39 mouse cellular contexts compared by ENCODE assay signal in the genomic region with DNA sequence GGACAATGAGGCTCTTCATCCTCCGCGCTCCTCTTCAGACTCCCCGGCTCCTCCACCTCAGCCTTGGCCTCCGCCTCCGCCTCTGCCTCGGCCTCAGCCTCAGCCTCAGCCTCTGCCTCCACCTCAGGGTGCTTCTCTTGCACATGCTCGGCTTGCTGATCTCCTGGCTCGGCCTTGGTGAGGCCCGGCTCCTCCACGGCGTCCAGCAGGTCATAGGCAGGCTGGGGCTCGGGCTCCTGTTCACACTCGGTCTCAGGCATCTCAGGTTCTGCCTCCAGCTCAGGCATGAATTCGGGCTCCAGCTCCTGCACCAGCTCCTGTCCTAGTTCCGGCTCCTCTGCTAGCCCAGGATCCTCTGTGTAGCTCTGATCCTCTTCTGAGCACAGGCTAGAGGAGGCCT. TPM values are rescaled to one million over a fixed set of nuclear protein-coding genes. Genes with fewer than 3 reads are reported as not detected.
A peak's percentile ranks its signal among the peaks of the same experiment; 100 is the strongest.
DNase-seq lines count a peak whose midpoint lies in the region; ATAC-seq lines count a peak whose summit lies in the region.
"Had no signal": no experiment of that assay in that cellular context is flagged by ENCODE, and none has a peak within 500 bp of the region (broad histone marks: within the 10 kb centered on the region; RNA-seq: fewer than 3 reads in every experiment).

No protein-coding gene starts in this region.

- no peaks in the 10 kb centered on the region for H3K36me3 ChIP-seq in embryonic facial prominence, embryonic 12.5 days
- no peaks in the 10 kb centered on the region for H3K36me3 ChIP-seq in embryonic facial prominence, embryonic 10.5 days (replicated peaks)
- H3K36me3 ChIP-seq in limb, embryonic 10.5 days, result no peaks in the 10 kb centered on the region
- H3K36me3 ChIP-seq: forebrain, embryonic 12.5 days; midbrain, embryonic 13.5 days; neural tube, embryonic 13.5 days had no signal

- no peaks in the 10 kb centered on the region for H3K9me3 ChIP-seq in embryonic facial prominence, embryonic 12.5 days
- peaks cover 4% of the 10 kb centered on the region; the same call in 1 of the 2 replicates for H3K9me3 ChIP-seq in embryonic facial prominence, embryonic 10.5 days
- H3K9me3 ChIP-seq in limb, embryonic 10.5 days (replicated peaks), result no peaks in the 10 kb centered on the region
- H3K9me3 ChIP-seq: forebrain, embryonic 12.5 days; midbrain, embryonic 13.5 days; neural tube, embryonic 13.5 days had no signal

- WGBS in embryonic facial prominence, embryonic 12.5 days, result 95% methylated on average over 15 of the region's 15 CpGs
- WGBS in embryonic facial prominence, embryonic 10.5 days, result 91% methylated on average over 15 of the region's 15 CpGs
- WGBS in limb, embryonic 10.5 days, result 96% methylated on average over 15 of the region's 15 CpGs

- no peak overlapping the region for H3K4me3 ChIP-seq in embryonic facial prominence, embryonic 12.5 days
- H3K4me3 ChIP-seq in embryonic facial prominence, embryonic 10.5 days, result no peak overlapping the region
- H3K4me3 ChIP-seq in limb, embryonic 10.5 days, result no peak overlapping the region
- H3K4me3 ChIP-seq: erythroblast, embryonic 14.5 days; forebrain, embryonic 12.5 days; left cerebral cortex, adult 2 months; midbrain, embryonic 13.5 days; neural tube, embryonic 13.5 days had no signal

- H3K9ac ChIP-seq in embryonic facial prominence, embryonic 12.5 days, result no peak overlapping the region
- H3K9ac ChIP-seq: forebrain, embryonic 12.5 days; hindbrain, embryonic 14.5 days; liver, embryonic 14.5 days; midbrain, embryonic 13.5 days; neural tube, embryonic 13.5 days had no signal

- ATAC-seq in embryonic facial prominence, embryonic 12.5 days (ENCODE audit: insufficient number of reproducible peaks, insufficient read depth, low FRiP score, low TSS enrichment), result 0 out of 2 replicates have a peak, but pooled peaks have one; percentile 22
- ATAC-seq in granulocyte monocyte progenitor cell, adult 5-6 weeks (replicated peaks; ENCODE audit: poor library complexity, severe bottlenecking), result no peak
- ATAC-seq: inflammation-experienced regulatory T-cells, adult 6 months; midbrain, embryonic 13.5 days had no signal

- no peak for DNase-seq in embryonic facial prominence, embryonic 10.5 days (ENCODE audit: low spot score)
- DNase-seq in thymus, postnatal 25 days, result peak; percentile 1
- DNase-seq in thymus, adult 18-20 months, result no peak
- no peak for DNase-seq in limb, embryonic 10.5 days (ENCODE audit: low spot score)
- DNase-seq in right cerebral cortex, postnatal 10 days (ENCODE audit: low spot score in 2 of 2), result no peak
- DNase-seq in embryo, embryonic 9.5 days (ENCODE audit: extremely low spot score), result no peak
- DNase-seq: adrenal gland, adult 8-10 months; cerebellum, adult 9-10 months; cerebellum, postnatal 36 days; gastrocnemius, postnatal 14 days; heart, postnatal 4 days; kidney, adult 11 months; lung, adult 2 months; lung, postnatal 10 days; right cerebral cortex, postnatal 25 days had no signal

- no peak overlapping the region for H3K4me2 ChIP-seq in embryonic facial prominence, embryonic 12.5 days (replicated peaks)
- H3K4me2 ChIP-seq: forebrain, embryonic 12.5 days; heart, embryonic 11.5 days; hindbrain, embryonic 14.5 days; midbrain, embryonic 13.5 days; neural tube, embryonic 13.5 days had no signal

- H3K4me1 ChIP-seq in embryonic facial prominence, embryonic 12.5 days, result no peaks in the 10 kb centered on the region
- no peaks in the 10 kb centered on the region for H3K4me1 ChIP-seq in embryonic facial prominence, embryonic 10.5 days
- no peaks in the 10 kb centered on the region for H3K4me1 ChIP-seq in limb, embryonic 10.5 days
- H3K4me1 ChIP-seq: forebrain, embryonic 12.5 days; midbrain, embryonic 13.5 days; neural tube, embryonic 13.5 days had no signal

- H3K27me3 ChIP-seq in embryonic facial prominence, embryonic 12.5 days, result no peaks in the 10 kb centered on the region
- H3K27me3 ChIP-seq in embryonic facial prominence, embryonic 10.5 days (replicated peaks; ENCODE audit: low read depth, poor library complexity, severe bottlenecking), result no peaks in the 10 kb centered on the region
- H3K27me3 ChIP-seq in limb, embryonic 10.5 days (ENCODE audit: low read depth, poor library complexity, severe bottlenecking), result no peaks in the 10 kb centered on the region
- H3K27me3 ChIP-seq: CH12.LX; forebrain, embryonic 12.5 days; midbrain, embryonic 13.5 days; neural tube, embryonic 13.5 days had no signal

- H3K27ac ChIP-seq in embryonic facial prominence, embryonic 12.5 days, result no peak overlapping the region
- no peak overlapping the region for H3K27ac ChIP-seq in embryonic facial prominence, embryonic 10.5 days (replicated peaks)
- peak overlapping the region; percentile 63; the same call in 1 of the 2 replicates for H3K27ac ChIP-seq in limb, embryonic 10.5 days
- H3K27ac ChIP-seq: forebrain, embryonic 12.5 days; hindbrain, embryonic 14.5 days; left cerebral cortex, adult 2 months; liver, embryonic 14.5 days; macrophage; midbrain, embryonic 13.5 days; neural tube, embryonic 13.5 days had no signal

RNA-seq across cellular contexts. Expression of gene Hdgfl1, which starts 0.5 kb away (rescaled TPM):
- polyA plus RNA-seq in embryonic facial prominence, embryonic 12.5 days (2016; fragmentation: Nextera tagmentation; extraction: Ambion mirVana), result not detected in 2 replicates
- polyA plus RNA-seq in embryonic facial prominence, embryonic 10.5 days (2016; fragmentation: Nextera tagmentation; extraction: Ambion mirVana), result not detected in 2 replicates
- polyA plus RNA-seq in limb, embryonic 10.5 days (2016; fragmentation: Nextera tagmentation; extraction: Ambion mirVana), result not detected in 2 replicates
- total RNA-seq in granulocyte monocyte progenitor cell, adult 5-6 weeks (2014; fragmentation: Nextera tagmentation), result not detected in 2 replicates
- not detected in 2 replicates for total RNA-seq in granulocyte monocyte progenitor cell, adult 5-6 weeks (2017)
- total RNA-seq: adrenal gland, adult 8-10 months; adrenal gland, postnatal 4 days; CH12.LX; gastrocnemius, postnatal 14 days; heart, postnatal 4 days; layer of hippocampus, adult 18-20 months; layer of hippocampus, postnatal 14 days; left cerebral cortex, adult 2 months; left cerebral cortex, postnatal 36 days; megakaryocyte-erythroid progenitor cell, adult 5-6 weeks had no signal
- polyA plus RNA-seq: C2C12; embryonic facial prominence, embryonic 14.5 days; erythroblast, embryonic 14.5 days; forebrain, embryonic 12.5 days; heart, embryonic 11.5 days; heart, embryonic 16.5 days; hindbrain, embryonic 14.5 days; inflammation-experienced regulatory T-cells, adult 6 months; kidney, embryonic 14.5 days; limb, embryonic 14.5 days; liver, embryonic 14.5 days; lung, adult 2 months; macrophage; midbrain, embryonic 13.5 days; neural tube, embryonic 13.5 days; stomach, embryonic 16.5 days had no signal
